Mouse (Mus musculus) embryo, embryonic 9.5 days (tissue): ENCODE results near the gene Zfp292.

ENCODE experiments used
- DNase-seq: peaks from one replicate; pipeline ENCODE4 v3.0.0-alpha.2; 2017; ENCODE audit errors: extremely low spot score

Zfp292 gene

GRCm38 (mm10) chr4:34882291-34882769, 430 bp downstream of the Zfp292 start:
- peak; percentile 73 for DNase-seq

GRCm38 (mm10) chr4:34881851-34882250, 909 bp downstream of the Zfp292 start:
- no peak for DNase-seq

GRCm38 (mm10) chr4:34880921-34881650, 1.7 kb downstream of the Zfp292 start:
- DNase-seq, result no peak

GRCm38 (mm10) chr4:34874234-34874633, 8.5 kb downstream of the Zfp292 start:
- DNase-seq, result no peak

GRCm38 (mm10) chr4:34872896-34873495, 9.8 kb downstream of the Zfp292 start:
- no peak for DNase-seq

GRCm38 (mm10) chr4:34869813-34870212, 12.9 kb downstream of the Zfp292 start:
- DNase-seq, result no peak

GRCm38 (mm10) chr4:34861438-34861837, 21.3 kb downstream of the Zfp292 start:
- no peak for DNase-seq

- DNase-seq, result no peak
Measured at GRCm38 (mm10) chr4:34859416-34859815, 23.3 kb downstream of the Zfp292 start.

- DNase-seq, result no peak
Measured at GRCm38 (mm10) chr4:34858903-34859302, 23.9 kb downstream of the Zfp292 start.

- DNase-seq, result no peak
Measured at GRCm38 (mm10) chr4:34855966-34856365, 26.8 kb downstream of the Zfp292 start.

- no peak for DNase-seq
Measured at GRCm38 (mm10) chr4:34852051-34852450, 30.7 kb downstream of the Zfp292 start.

- no peak for DNase-seq
Measured at GRCm38 (mm10) chr4:34850156-34850555, 32.6 kb downstream of the Zfp292 start.

- DNase-seq, result no peak
Measured at GRCm38 (mm10) chr4:34847679-34848309, 35.0 kb downstream of the Zfp292 start.

GRCm38 (mm10) chr4:34843839-34844238, 38.9 kb downstream of the Zfp292 start:
- no peak for DNase-seq

- DNase-seq, result no peak
Measured at GRCm38 (mm10) chr4:34842826-34843225, 39.9 kb downstream of the Zfp292 start.

GRCm38 (mm10) chr4:34831496-34831895, 51.3 kb downstream of the Zfp292 start:
- no peak for DNase-seq

- DNase-seq, result no peak
Measured at GRCm38 (mm10) chr4:34829456-34829855, 53.3 kb downstream of the Zfp292 start.

- no peak for DNase-seq
Measured at GRCm38 (mm10) chr4:34823901-34824300, 58.9 kb downstream of the Zfp292 start.

GRCm38 (mm10) chr4:34819904-34820303, 62.9 kb downstream of the Zfp292 start:
- no peak for DNase-seq

GRCm38 (mm10) chr4:34801166-34802034, 81.4 kb downstream of the Zfp292 start:
- DNase-seq, result no peak

GRCm38 (mm10) chr4:34798005-34798404, 84.8 kb downstream of the Zfp292 start:
- DNase-seq, result no peak
